Mouse (Mus musculus) mature B cell (primary cell): ENCODE data around the gene Map3k6.

Experiments
- in situ Hi-C: fragments of 300-500 bp; cut with MboI; formaldehyde crosslinking; loops from 2 replicates; pipeline ENCODE4 v1.14.3; 2019

Map3k6 gene

DNA sequence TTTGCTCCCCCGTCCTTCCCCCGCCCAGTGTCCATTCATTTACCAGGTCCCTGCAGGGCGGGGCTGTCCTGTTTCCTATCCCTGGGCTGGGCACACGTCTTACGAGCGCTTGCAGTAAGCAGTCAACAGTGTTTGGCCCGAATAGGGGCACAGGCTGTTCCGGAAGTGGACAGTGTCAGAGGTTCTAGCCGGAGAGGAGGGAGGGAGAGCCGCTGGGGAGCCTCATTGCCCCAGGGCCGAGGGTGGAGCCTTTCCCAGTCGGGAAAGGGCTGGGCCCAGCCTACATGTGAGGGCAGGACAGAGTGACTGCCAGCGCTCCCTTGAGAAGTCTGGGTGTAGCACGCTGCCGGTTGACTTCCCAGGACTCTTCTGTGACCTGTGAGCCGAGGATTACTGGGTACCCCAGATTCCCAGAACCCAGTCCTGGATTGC is at the start of gene Map3k6:
Gene Map3k6 (plus strand): TSS at position 329 of the 432 bp plus-strand sequence.
- in situ Hi-C loops = no loop called here

DNA sequence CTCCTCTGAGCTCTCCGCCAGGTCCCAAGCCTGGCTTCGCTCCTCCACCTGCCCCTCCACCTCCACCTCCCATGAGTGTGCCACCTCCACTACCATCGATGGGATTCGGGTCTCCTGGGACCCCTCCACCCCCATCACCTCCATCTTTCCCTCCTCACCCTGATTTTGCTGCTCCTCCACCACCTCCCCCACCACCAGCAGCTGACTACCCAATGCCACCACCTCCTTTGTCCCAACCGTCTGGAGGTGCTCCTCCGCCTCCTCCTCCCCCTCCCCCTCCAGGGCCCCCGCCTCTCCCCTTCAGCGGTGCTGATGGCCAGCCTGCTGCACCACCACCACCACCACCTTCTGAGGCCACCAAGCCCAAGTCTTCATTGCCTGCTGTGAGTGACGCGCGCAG is 46.1 kb upstream of the Map3k6 start:
- in situ Hi-C loops = no loop called here

DNA sequence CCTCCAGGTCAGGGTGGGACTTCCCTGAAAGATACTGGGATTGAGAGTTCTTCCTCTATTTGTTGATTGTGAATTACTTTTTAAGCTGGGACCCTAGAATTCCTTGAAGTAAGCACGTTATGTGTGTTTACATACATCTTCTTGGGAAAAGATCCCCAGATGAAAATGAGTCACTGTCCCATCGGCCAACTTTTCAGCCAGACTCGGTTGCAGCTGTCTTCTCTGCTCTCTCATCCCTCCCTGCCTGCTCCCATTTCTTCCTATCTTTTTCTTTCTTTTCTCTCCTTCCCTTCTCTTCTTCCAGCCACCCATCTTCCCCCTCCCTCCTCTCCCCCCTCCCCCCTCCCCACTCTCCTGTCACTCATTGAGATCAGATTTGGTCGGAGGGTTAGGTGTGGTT is 45.6 kb upstream of the Map3k6 start:
- in situ Hi-C loops = no loop called here

DNA sequence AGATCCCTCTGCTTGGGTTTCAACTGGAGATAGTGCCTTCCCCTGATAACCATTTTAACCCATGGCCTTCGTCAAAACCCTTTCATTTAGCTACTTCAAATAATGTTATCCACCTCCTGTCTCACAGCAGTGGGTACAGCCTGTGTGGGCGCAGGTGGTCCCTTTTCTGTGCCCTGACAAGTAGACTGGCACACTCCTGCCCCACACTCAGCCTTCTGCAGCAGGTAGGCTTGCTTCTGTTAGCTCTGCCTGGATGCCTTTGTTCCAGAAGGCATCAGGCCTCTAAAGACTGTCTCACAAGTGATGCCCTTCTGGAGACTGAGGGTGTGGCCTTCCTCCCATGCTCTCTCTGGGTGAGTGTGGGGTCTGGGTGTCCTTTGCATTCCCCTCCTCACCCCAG is 44.5 kb upstream of the Map3k6 start:
- in situ Hi-C loops = no loop called here

DNA sequence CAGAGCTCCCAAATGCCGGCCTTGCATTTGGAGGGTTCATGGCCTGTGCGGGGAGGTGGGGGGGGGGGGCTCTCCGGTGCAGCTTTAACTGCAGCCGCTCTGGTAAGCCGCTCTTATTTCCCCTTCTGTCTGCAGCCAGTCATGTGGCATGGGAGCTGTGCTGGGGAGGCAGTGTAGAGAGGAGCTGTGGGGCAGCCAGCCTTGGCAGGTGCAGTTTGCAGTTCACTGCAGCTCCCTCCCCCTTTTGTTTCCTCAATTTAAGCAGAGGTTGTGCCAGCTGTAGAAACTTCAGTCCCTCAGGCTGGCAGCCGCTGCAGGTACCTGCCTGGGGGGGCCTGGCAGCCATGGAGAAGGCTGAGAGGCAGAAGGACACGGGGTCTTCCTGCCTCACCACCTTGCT is 43.8 kb upstream of the Map3k6 start:
- in situ Hi-C loops = no loop called here

DNA sequence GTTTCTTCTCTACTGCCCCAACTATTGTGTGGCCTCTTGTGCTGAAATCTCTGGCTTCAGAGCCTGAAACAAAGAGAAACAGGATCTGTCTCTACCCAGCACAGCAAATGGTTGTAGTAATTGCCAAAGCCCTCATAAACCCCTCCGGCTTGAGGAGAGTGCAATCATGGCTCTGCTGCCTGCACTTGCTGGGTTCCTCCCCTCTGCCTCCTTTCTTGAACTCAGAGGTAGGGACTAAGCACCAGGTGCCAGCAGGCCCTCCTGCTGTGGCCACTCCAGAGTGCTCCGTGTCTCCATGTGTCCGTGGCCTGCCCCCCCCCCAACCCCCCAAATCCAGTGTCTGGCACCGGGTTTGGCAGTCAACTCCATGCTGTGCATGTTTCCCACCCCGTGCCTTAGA is 43.3 kb upstream of the Map3k6 start:
- in situ Hi-C loops = no loop called here

DNA sequence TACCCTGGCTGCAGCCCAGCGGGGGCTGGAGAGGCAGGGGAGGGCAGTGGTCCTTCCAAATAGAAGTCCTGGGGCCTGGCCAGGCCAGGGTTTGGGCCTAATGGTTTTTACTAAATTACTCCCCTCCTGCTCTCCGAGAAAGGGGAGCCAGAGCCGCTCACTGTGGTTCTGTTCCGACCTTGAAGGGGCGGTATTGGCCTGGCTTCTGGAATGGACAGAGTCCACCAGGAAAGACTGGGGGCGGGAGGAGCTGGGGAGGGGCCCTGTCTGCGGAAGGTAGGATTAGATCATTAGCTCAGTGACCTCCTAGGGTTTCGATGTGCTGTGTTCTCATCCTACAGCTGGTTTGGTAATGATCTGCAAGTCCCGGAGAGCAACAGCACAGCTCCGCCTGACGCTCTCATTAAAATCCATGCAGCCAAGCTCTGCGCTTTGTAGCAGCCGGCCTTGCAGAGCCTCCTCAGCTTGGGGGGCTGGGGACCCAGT is 42.8 kb upstream of the Map3k6 start:
- in situ Hi-C loops = no loop called here

DNA sequence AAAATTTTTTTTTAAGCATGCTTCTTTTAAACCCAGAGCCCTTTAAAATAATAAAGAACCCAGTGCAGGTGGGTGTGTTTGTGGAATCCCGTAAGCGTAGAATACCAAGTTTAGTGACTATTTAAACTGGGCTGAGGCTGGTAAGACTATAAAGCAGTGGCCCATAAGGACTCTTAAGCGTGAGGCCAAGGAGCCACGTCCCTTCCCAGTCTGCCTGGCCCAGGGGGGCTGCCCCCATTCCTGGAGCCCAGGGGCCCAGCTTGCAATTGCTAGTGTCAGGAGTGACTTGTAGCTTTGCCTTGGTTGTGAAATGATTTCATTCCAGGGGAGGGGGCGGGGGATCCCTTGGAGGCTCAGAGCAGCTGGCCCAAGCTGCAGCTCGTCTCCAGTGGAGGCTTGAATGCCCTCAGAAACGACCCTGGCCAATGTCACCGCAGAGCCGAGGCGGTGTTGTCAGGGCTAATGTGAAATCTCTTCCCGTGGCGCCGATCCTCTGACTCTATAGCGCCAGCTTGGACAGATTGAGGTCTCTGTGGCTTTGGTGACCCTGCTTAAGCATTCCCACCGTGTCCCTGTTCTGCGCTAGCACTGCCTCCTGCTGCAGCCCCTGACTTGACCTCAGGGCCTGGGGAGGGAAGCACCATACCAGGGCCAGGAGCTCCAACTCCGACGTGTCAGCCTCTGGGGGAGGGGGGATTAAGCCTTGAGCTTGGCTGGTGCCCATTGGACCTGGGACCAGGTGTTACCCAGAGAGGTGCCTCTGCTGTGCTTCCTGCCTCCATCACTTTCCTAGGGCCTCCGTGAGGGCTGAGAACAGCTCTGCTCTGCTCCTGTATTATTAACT is 42.1 kb upstream of the Map3k6 start:
- in situ Hi-C loops = no loop called here

DNA sequence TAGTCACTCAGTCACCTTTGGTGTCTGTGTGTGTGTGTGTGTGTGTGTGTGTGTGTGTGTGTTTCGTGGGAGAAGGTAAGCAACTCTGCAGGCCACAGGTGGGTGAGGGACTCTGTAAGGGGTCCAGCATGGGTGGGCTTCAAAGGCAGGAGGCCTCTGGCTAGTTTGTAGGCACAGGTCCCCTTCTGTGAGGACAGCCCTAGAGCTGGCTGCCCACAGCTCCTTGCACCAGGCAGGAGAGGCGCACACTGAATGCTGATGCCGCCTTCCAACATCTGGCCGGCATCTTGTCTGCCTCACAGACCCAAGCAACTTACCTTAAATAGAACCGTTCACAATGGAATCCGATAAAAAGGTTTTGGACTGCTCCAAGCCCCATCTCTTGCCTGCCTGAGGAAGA is 40.9 kb upstream of the Map3k6 start:
- in situ Hi-C loops = no loop called here

DNA sequence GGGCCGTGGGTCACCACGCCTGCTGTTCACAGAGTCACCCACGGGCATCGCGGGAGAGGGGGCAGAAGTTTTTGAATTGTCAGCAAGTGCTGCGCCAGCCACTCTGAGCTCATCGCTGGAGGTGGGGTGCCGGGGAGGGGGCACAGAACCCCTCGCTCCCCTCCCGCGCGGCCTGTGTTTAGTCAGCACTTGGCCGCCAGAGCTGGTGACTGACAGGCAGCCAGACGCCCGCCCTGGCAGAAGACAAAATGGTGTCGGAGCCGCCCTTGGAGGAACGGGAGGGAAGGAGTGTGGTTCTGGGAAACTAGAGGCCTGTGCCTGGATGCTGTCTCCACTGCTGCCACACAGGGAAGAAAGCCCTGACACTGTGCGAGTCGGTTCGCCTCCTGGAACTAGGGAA is 40.3 kb upstream of the Map3k6 start:
- in situ Hi-C loops = no loop called here

DNA sequence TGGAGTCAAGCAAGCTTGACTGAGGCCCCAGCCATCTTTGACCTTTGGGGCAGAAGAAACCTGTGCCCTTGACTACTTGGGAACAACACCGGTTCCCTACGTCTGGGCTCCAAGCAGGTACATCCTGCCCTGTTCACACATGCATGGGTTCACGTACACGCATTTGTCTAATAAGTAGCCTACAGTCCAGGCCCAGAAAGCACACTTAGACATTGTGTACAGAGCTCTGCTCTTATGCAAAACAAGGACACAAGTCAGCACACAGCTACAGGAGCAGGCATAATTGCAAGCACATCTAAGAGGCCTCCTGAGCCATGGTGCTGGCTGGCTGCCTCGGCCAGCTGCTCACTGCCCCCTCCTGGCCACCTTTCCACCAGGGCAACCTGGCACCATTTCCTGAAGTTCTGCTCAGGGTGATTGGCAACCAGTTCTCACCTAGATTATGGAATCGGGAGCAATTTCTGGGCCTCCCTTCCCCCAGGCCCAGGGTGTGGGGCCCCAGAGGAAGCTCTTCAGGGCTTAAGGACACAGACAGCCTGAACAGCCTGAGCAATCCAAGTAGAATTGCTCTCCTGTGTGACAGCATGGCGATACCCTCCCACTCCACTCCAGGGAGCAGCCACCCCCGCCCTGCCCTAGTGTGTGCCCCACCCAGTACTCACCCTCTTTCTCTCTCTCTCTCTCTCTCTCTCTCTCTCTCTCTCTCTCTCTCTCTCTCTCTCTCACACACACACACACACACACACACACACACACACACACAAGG is 39.4 kb upstream of the Map3k6 start:
- in situ Hi-C loops = no loop called here

DNA sequence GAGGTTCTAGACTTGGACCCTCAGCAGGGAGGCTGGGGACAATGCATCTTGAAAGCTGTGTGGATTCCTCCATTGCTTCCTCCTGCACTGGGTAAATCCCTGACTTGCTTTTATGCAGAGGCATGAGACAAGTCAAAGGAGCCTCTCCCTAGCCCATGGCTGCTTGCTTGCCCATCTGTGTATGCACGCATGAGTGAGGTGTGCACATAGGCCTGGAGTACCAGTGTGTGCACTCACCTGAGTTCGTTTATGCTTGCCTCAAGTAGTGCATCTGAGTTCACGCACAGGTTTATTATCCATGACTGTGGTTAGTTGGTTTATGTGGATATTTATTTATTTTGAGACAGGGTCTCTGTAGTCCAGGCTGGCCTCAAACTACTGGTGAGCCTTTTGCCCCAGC is 38.4 kb upstream of the Map3k6 start:
- in situ Hi-C loops = no loop called here

DNA sequence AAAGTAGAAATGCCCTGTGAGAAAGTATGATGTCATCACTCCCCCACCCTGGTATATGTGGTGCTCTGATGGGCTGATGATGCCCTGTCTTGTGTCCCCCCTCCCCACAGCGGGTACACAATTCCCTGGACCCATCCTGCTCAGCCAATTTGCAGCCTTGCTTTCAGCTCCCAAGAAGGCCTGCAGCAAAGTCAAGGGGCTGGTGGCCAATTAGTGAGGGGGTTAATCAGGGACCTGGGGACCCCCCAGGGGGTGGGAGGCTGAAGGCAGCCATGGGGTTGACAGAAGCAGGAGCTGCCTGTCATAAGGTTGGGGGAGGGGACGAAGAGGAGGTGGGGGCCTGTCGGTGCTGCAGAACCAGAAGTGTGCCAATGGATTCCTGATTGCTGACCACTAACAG is 37.0 kb upstream of the Map3k6 start:
- in situ Hi-C loops = no loop called here

DNA sequence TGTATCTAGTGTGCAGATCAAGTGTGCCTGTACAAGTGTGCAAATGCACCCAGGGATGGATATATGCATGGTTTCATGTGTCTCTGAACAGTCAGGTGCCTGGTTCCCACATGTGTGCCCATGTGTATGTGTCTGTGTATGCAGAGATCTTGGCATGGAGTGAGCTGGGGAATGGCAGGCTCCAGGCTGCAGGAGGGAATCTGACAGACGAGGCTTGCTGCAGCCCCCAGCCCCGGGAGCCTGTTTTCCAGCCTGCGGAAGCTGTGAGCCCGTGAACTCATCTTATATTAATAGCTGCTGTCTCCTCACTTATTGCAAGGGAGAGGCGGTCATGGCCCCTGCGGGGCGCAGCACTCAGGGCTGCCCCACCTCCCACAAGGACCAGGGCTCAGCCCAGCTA is 36.2 kb upstream of the Map3k6 start:
- in situ Hi-C loops = no loop called here

DNA sequence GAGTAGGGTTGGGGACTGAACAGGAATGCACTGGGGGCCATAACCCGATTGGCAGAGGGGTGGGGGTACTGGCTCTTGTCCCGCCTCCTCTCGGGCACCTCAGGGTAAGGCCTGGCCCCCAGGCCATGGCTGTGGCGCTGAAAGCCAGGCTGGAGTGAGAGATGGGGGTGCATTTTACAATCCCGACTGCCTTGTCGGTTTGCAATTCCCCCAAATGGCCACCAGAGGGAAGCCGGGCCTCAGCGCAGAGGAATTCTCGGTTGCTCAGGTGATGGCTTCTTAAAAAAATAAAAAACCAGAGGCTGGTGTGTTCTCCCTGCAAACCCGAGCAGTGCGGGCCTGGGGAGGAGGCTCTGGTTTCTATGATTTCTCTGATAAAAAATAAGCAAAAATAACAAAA is 31.3 kb upstream of the Map3k6 start:
- in situ Hi-C loops = no loop called here

DNA sequence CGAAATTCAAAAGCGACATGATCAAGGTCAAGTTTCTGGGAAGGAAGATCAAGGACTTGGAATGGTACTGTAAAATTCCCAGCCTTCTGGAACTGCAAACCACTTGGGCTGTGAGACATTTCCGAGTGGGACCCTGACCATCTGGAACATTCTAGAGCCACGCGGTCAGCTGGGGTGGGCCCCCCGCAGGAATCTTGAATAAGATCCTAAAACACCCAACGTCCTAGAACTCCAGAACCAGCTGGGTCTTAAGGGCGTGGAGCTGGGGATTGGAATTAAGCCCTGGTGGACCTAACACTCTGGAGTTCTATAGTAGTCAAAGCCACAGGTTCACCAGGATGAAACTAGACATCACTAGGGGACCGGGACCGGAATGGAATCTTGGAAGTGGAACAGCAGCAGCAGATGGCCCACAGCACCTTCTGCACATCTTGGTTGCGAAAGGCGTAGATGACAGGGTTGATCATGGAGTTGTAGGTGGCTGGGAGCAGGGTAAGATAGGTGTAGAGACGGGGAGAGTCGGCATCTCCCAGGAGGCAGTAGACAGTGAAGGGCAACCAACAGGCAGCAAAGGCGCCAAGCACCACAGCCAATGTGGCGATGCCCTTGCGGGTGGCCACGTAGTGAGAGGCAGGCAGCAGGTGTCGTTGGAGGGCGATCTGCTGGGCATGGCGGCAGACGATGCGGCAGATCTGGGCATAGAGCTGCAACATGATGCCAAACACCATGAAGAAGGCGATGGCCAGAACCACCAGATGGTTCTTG is 30.4 kb upstream of the Map3k6 start:
- in situ Hi-C loops = no loop called here

DNA sequence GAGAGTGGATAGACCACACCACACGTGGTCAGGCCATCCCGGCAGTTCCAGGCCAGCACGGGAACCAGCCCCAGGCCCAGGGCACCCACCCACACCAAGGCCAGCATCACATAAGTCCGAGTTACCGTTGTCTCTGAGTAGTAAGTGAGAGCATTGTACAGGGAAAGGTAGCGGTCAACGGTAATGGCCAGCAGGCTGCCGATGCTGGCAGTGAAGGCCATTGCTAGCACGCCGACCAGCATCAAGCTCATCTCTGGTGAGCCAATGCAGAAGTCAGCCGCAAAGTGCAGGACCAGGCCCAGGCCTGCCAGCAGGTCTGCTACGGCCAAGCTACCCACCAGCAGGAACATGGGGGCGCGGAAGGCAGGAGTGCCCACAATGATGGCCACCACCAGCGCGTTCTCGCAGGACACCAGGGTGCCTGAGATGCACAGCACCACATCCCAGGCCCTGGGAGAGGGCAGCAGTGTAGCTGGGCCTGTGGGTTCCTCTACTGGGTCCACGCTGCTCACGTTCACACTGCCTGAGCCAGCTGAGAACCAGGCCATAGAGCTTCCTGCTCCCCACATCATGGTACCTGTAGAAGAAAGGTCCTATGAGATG is 29.7 kb upstream of the Map3k6 start:
- in situ Hi-C loops = no loop called here

DNA sequence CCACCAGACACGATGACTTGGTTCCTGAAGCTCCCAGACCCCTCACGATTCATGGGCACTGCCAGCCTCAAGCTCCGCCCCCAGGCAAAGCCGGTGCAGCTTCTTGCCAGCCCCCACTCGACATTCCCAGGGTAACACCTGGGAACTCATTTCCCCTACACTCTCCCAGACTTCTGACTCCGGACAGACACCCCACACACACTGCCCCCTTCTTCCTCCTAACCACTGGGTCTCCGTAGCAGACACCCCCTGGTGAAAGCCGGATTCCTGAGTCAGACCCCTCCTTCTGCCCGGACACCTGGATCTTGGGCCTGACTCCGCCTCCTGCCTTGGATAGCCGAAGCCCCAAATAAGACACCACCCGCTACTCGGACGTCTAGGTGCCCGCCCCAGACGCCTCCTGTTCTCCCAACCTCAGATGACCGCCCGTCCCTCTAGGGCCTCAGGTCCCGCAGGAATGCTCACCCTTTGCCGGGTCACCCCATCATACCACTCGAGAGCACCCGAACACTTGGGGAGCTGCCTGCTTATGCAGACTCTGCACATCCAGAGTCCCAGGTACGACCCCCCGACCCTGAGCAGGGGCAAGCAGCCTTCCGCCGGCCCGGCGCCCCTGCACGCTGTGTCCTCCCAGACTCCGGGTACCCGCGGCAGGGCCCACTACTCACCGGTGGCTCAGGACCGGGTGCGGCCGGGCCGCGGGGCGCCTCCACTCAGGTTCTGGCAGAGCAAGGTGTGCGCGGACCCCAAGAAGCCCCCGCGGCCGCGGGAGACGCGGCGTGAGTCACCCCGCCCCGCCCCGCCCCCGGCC is 28.7 kb upstream of the Map3k6 start, which contains the start of the genes Cd164l2 and Gpr3:
Gene Cd164l2 (plus strand): TSS at position 381 of the 811 bp plus-strand sequence.
Gene Gpr3 (minus strand): TSS at position 786 of the 811 bp plus-strand sequence.
- in situ Hi-C loops = no loop called here

DNA sequence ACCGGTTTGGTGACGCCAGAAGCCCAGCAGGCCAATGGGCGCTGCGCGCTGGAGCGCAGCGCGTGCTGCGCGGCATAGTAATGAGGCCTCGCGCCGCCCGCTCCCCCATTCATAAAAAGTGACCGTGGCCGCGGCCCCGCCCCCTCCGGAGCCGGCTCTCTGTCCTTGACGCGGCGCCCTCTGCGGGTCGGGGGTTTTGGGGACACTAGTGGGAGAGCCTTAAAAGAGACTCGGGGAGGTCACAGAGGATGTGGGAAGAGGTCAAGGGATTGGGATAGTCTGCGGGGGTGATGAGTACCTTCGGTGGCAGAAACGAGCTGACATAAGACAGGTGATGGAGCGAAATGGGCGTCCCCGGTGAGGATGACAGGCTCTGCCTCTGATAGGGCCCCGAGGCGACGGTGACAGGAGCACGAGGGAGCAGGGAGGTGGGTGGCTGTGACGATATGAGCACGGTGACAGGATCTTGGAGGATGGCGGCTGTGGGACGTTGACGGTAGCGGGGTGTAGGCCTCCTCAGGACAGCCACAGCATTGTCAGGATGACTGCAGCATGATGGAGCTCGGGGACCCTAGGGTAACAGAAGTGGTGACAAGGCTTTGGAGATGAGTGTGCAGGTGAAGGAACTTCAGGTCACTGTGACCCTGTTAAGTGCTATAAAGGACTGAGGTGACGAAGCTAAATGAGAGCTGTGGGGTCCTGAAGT is 27.9 kb upstream of the Map3k6 start:
- in situ Hi-C loops = no loop called here

DNA sequence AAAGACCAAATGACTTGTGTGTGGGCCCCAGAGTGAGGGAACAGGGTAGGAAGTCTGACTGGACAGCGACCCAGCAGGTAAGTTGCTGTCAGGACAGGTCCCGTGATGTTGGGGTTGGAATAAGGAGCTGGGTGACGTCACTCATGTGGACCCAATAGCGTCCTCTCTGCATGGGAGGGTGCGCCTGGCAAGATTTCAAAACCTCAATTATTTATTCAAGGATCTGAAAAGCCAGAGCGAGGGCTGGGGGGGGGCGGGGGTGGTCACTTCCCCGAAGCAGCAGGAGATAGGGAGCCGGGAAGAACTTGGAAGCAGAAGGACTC is 27.4 kb upstream of the Map3k6 start:
- in situ Hi-C loops = no loop called here
